Mouse (Mus musculus) CH12.LX (cell line): Measurements from ENCODE around the gene Lima1. TPM values are rescaled to one million over a fixed set of nuclear protein-coding genes. Genes with fewer than 3 reads are reported as not detected.

Source experiments
- DNase-seq: peaks from one replicate; pipeline ENCODE4 v3.0.0-alpha.2; 2013; ENCODE audit errors: extremely low read depth
- H3K27ac ChIP-seq: 2 replicates; pipeline ENCODE4 v1.5.1; 2012; ENCODE audit warnings: low read depth, mild to moderate bottlenecking, control low read depth, moderate library complexity; ENCODE audit not compliant: insufficient read depth
- H3K27me3 ChIP-seq: replicated peaks from 2 replicates; pipeline ENCODE3; 2012; ENCODE audit warnings: inconsistent platforms
- H3K36me3 ChIP-seq, 2 experiments: replicated peaks in 1 of 2; 2 replicates each; pipeline versions ENCODE3 to v1.6.1; 2012; ENCODE audit warnings: inconsistent platforms in 1 of 2, low read length in 1 of 2, mild to moderate bottlenecking in 1 of 2, mixed read lengths in 1 of 2, moderate library complexity in 1 of 2; ENCODE audit not compliant: control insufficient read depth in 1 of 2, insufficient read depth in 1 of 2
- H3K4me1 ChIP-seq, 2 experiments: 2 replicates each; pipeline ENCODE4 v1.6.1; 2012; ENCODE audit warnings: inconsistent platforms in 1 of 2, moderate library complexity in 1 of 2; ENCODE audit not compliant: insufficient read depth in 2 of 2, control insufficient read depth in 1 of 2
- H3K4me2 ChIP-seq: 2 replicates; pipeline ENCODE4 v1.6.1; 2012; ENCODE audit warnings: low read depth, mild to moderate bottlenecking, control low read depth; ENCODE audit not compliant: poor library complexity, insufficient read depth, severe bottlenecking
- H3K4me3 ChIP-seq, 3 experiments: fragments of 150-350 bp in 1 of 3; sonication (generic) in 1 of 3; replicated peaks in 1 of 3; 2 replicates each; pipeline versions ENCODE3 to v1.5.1; 2011 to 2012; ENCODE audit warnings: low read depth in 2 of 3, low read length in 2 of 3, mild to moderate bottlenecking in 2 of 3, moderate library complexity in 2 of 3, control low read depth in 1 of 3, improper control_type of control experiment in 1 of 3, inconsistent platforms in 1 of 3, mixed read lengths in 1 of 3; ENCODE audit not compliant: poor library complexity in 1 of 3
- H3K79me2 ChIP-seq: replicated peaks from 2 replicates; pipeline ENCODE4 v1.6.1; 2012; ENCODE audit warnings: mild to moderate bottlenecking, moderate library complexity; ENCODE audit not compliant: control insufficient read depth, poor library complexity, insufficient read depth, severe bottlenecking; ENCODE audit errors: extremely low read depth
- H3K9ac ChIP-seq: 2 replicates; pipeline ENCODE4 v1.6.1; 2012; ENCODE audit warnings: low read depth, mild to moderate bottlenecking, control low read depth, moderate library complexity; ENCODE audit not compliant: insufficient read depth
- H3K9me3 ChIP-seq: replicated peaks from 2 replicates; pipeline ENCODE3; 2012; ENCODE audit warnings: low read length, inconsistent platforms, mixed read lengths
- BHLHE40 ChIP-seq: IDR thresholded peaks from 2 replicates; pipeline ENCODE4 v1.6.1; 2011; ENCODE audit warnings: mild to moderate bottlenecking, low read depth, low read length, improper control_type of control experiment
- CTCF ChIP-seq, 2 experiments: IDR thresholded peaks in 1 of 2; conservative IDR thresholded peaks in 1 of 2; 2 replicates each; pipeline ENCODE4 v1.5.1; 2011 to 2012; ENCODE audit warnings: low read depth in 2 of 2, low read length in 2 of 2, improper control_type of control experiment in 1 of 2, inconsistent platforms in 1 of 2, mild to moderate bottlenecking in 1 of 2, moderate library complexity in 1 of 2
- GABPA ChIP-seq: IDR thresholded peaks from 2 replicates; pipeline ENCODE4 v1.6.1; 2012; ENCODE audit warnings: low read depth, low read length, improper control_type of control experiment, inconsistent platforms; ENCODE audit not compliant: insufficient replicate concordance
- IRF4 ChIP-seq: IDR thresholded peaks from 2 replicates; pipeline ENCODE4 v1.6.1; 2014; ENCODE audit warnings: low read depth, mild to moderate bottlenecking, inconsistent platforms, low read length, improper control_type of control experiment
- JUN ChIP-seq: IDR thresholded peaks from 2 replicates; pipeline ENCODE4 v1.6.1; 2011; ENCODE audit warnings: low read depth, mild to moderate bottlenecking, low read length, improper control_type of control experiment, moderate library complexity; ENCODE audit not compliant: insufficient read depth
- NRF1 ChIP-seq: IDR thresholded peaks from 2 replicates; pipeline ENCODE4 v1.6.1; 2014; ENCODE audit warnings: low read depth, mild to moderate bottlenecking, inconsistent platforms, low read length, improper control_type of control experiment, moderate library complexity
- PAX5 ChIP-seq: IDR thresholded peaks from 2 replicates; pipeline ENCODE4 v1.6.1; 2012; ENCODE audit warnings: low read length, inconsistent platforms, mixed read lengths
- RAD21 ChIP-seq: IDR thresholded peaks from 2 replicates; pipeline ENCODE4 v1.6.1; 2011; ENCODE audit warnings: low read depth, mild to moderate bottlenecking, low read length, improper control_type of control experiment, moderate library complexity
- SMC3 ChIP-seq: IDR thresholded peaks from 2 replicates; pipeline ENCODE4 v1.6.1; 2011; ENCODE audit warnings: low read depth, low read length, improper control_type of control experiment
- ZMIZ1 ChIP-seq: IDR thresholded peaks from 2 replicates; pipeline ENCODE4 v1.6.1; 2012; ENCODE audit warnings: low read depth, mild to moderate bottlenecking, inconsistent platforms, low read length, improper control_type of control experiment
- ZNF384 ChIP-seq: IDR thresholded peaks from 2 replicates; pipeline ENCODE4 v1.6.1; 2012; ENCODE audit warnings: low read depth, low read length, improper control_type of control experiment, inconsistent platforms
- dilution Hi-C: fragments of 300-500 bp; cut with MboI; formaldehyde crosslinking; loops from 2 replicates; pipeline ENCODE4 v1.14.3; 2020; ENCODE audit warnings: low sequenced_read_pairs; ENCODE audit not compliant: extremely low pct_unique_long_range_greater_than_20kb, extremely low pct_ligation_motif_present
- in situ Hi-C: fragments of 300-500 bp; cut with MboI; formaldehyde crosslinking; loops from 3 replicates; pipeline ENCODE4 v1.14.3; 2019; ENCODE audit warnings: low sequenced_read_pairs, low pct_ligation_motif_present, low pct_unique_long_range_greater_than_20kb, mixed read lengths
- polyA plus RNA-seq: library from polyadenylated mRNA; unstranded; fragments of >175 nt; gene quantifications from 2 replicates; pipeline ENCODE4 v1.2.1, GENCODE M21; 2012; ENCODE audit warnings: low read depth; ENCODE audit not compliant: insufficient read length
- total RNA-seq, 2 experiments: library from RNA; depleted of rRNA; stranded (reverse); fragments of 300-350 nt in 1 of 2; fragments of >200 nt in 1 of 2; gene quantifications; 2 replicates each; pipeline ENCODE4 v1.2.3; 2012 to 2014

Lima1 gene
- total and polyA plus RNA-seq, 3 experiments, result 10.3 to 26.9 (median 18.7) TPM

DNA sequence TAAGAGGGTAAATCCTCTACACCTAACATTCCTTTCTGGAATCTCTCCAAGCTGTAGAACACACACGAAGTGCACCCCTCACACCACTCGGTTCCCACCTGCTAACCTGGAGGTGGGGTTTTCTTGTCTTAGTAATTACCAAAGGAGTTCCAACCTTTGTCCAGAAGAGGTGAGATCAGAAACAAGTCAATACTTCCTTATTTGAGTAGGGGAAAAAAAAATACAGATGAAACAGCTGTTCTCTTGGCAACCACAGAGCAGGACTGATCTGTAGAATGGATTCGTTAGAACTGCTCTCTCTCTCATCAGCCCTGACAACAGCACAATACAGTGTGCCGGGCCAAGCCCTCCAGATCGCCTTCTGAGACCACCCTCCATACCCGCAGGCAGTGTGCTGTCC, 28.6 kb downstream of the Lima1 start:
- no peaks in the 10 kb centered on the region for H3K79me2 ChIP-seq
- H3K36me3 ChIP-seq, result no peaks in the 10 kb centered on the region
- H3K4me1 ChIP-seq, result peaks cover 0 to 7% of the 10 kb centered on the region in 2 experiments; a peak in 2 of 4 replicates
- no peaks in the 10 kb centered on the region for H3K27me3 ChIP-seq
- TF ChIP-seq PAX5, result no peak
- TF ChIP-seq ZNF384, result peak; percentile 69
- no peak overlapping the region for H3K4me2 ChIP-seq
- dilution Hi-C loops, result no loop called here
- H3K9ac ChIP-seq, result no peak overlapping the region
- peak; percentile 10 for DNase-seq
- H3K27ac ChIP-seq, result no peak overlapping the region
- H3K4me3 ChIP-seq, result no peak overlapping the region
- no peaks in the 10 kb centered on the region for H3K9me3 ChIP-seq
- in situ Hi-C loops, result no loop called here

DNA sequence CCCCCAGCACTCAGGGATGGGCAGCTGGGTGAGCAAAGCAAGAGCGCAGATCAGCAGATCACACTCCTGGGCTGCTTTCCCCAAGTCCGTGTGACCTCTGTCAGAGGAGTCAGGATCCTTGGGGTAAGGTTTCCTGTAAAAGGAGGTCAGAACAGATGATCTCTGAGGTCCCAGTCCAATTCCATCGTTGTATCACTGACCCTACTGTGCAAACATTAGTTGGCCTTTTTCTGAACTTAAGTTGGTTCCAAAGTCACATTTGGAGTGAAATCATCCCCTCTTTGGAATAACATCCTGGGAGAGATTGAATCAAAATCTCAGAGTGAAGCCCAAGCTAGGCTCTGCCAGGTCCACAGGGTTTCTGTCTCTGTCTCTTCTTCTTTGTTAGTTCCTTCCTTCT, 31.4 kb downstream of the Lima1 start:
- no peak overlapping the region for H3K4me2 ChIP-seq
- in situ Hi-C loops, result no loop called here
- H3K9me3 ChIP-seq, result no peaks in the 10 kb centered on the region
- no peak overlapping the region for H3K27ac ChIP-seq
- H3K9ac ChIP-seq, result no peak overlapping the region
- DNase-seq, result no peak
- dilution Hi-C loops, result no loop called here
- no peak overlapping the region for H3K4me3 ChIP-seq
- no peaks in the 10 kb centered on the region for H3K79me2 ChIP-seq
- TF ChIP-seq GABPA (no peak), JUN (no peak), CTCF (conservative IDR thresholded peaks at IDR 0.05 in 1 of 2, IDR thresholded peaks at IDR 0.05 in 1 of 2; ENCODE audit: low read depth in 2 of 2, low read length in 2 of 2) (no peak)
- H3K27me3 ChIP-seq, result no peaks in the 10 kb centered on the region
- no peaks in the 10 kb centered on the region for H3K36me3 ChIP-seq
- peaks cover 0 to 7% of the 10 kb centered on the region in 2 experiments; a peak in 2 of 4 replicates for H3K4me1 ChIP-seq

DNA sequence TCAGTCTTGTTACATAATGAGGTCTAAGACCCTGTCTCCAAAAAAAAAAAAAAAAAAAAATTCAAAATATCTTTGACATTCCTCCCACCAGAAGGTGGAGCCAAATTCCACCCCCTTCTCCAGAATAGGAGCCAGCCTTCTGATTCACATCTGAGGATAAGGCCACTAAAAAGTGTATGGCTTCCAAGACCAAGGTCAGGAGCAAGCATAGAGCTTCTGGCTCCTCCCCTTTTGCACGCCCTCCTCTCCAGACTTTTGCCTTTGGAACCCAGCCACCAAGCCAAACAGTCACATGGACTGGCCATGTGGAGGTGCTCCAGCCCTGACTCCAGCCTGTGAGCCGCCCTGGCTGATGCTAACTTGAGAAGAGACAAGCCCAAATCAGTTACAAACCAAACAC, 35.3 kb downstream of the Lima1 start:
- Histone ChIP-seq H3K4me3 (no peak overlapping the region), H3K9me3 (no peaks in the 10 kb centered on the region), H3K27me3 (no peaks in the 10 kb centered on the region), H3K36me3 (no peaks in the 10 kb centered on the region), H3K9ac (no peak overlapping the region), H3K4me2 (no peak overlapping the region), H3K4me1 (no peaks in the 10 kb centered on the region), H3K27ac (no peak overlapping the region), H3K79me2 (no peaks in the 10 kb centered on the region)
- no peak for DNase-seq
- TF ChIP-seq CTCF (conservative IDR thresholded peaks at IDR 0.05 in 1 of 2, IDR thresholded peaks at IDR 0.05 in 1 of 2; ENCODE audit: low read depth in 2 of 2, low read length in 2 of 2) (peak in 1 of 2 experiments; percentile 62; a peak in 2 of 4 replicates), IRF4 (no peak), NRF1 (no peak), ZMIZ1 (no peak), BHLHE40 (no peak), ZNF384 (peak; percentile 96), SMC3 (peak; percentile 54), RAD21 (peak; percentile 50)
- in situ Hi-C loops (loop anchor here (10.0 kb wide), 1 partner anchor 55 kb away; no protein-coding TSS in a partner anchor), dilution Hi-C loops (no loop called here)
